Mouse (Mus musculus) small intestine, adult 2 months (tissue): Measurements from ENCODE around the gene Olfr104-ps. TPM values are rescaled to one million over a fixed set of nuclear protein-coding genes. Genes with fewer than 3 reads are reported as not detected.

Experiments
- H3K27ac ChIP-seq: fragments of 200-500 bp; 2 replicates; pipeline ENCODE4 v1.5.1; 2012; ENCODE audit warnings: low read depth, low read length, control low read depth, inconsistent platforms; ENCODE audit not compliant: insufficient read depth
- H3K27me3 ChIP-seq: fragments of 200-500 bp; 2 replicates; pipeline ENCODE4 v1.6.1; 2012; ENCODE audit warnings: mild to moderate bottlenecking, moderate library complexity, low read length, inconsistent platforms; ENCODE audit not compliant: control insufficient read depth, insufficient read depth
- H3K36me3 ChIP-seq: fragments of 200-500 bp; 2 replicates; pipeline ENCODE4 v1.6.1; 2012; ENCODE audit warnings: mild to moderate bottlenecking, low read length, control low read depth, inconsistent platforms; ENCODE audit not compliant: control insufficient read depth, insufficient read depth
- H3K4me1 ChIP-seq: fragments of 200-500 bp; 2 replicates; pipeline ENCODE4 v1.6.1; 2012; ENCODE audit warnings: low read length, inconsistent platforms, mixed read lengths; ENCODE audit not compliant: control insufficient read depth, insufficient read depth, insufficient read length
- H3K4me3 ChIP-seq: fragments of 200-500 bp; 2 replicates; pipeline ENCODE4 v1.5.1; 2012; ENCODE audit warnings: low read depth, mild to moderate bottlenecking, control low read depth, inconsistent platforms, low read length, moderate library complexity
- CTCF ChIP-seq: fragments of 200-500 bp; IDR thresholded peaks from 2 replicates; pipeline ENCODE4 v1.5.1; 2012; ENCODE audit warnings: low read depth, mild to moderate bottlenecking, control low read depth, inconsistent platforms, low read length, moderate library complexity, mixed read lengths; ENCODE audit not compliant: insufficient replicate concordance, insufficient read length; ENCODE audit errors: extremely low read depth
- POLR2A ChIP-seq: fragments of 200-500 bp; IDR thresholded peaks from 2 replicates; pipeline ENCODE4 v1.6.1; 2012; ENCODE audit warnings: low read depth, mild to moderate bottlenecking, control low read depth, inconsistent platforms, low read length, moderate library complexity
- polyA plus RNA-seq: library from polyadenylated mRNA; depleted of rRNA; stranded (reverse); fragments of >200 nt; gene quantifications from 2 replicates; pipeline ENCODE4 v1.2.3, GENCODE M21; 2012; rRNA removed

The Olfr104-ps gene
- polyA plus RNA-seq, 1 experiment = not detected

DNA sequence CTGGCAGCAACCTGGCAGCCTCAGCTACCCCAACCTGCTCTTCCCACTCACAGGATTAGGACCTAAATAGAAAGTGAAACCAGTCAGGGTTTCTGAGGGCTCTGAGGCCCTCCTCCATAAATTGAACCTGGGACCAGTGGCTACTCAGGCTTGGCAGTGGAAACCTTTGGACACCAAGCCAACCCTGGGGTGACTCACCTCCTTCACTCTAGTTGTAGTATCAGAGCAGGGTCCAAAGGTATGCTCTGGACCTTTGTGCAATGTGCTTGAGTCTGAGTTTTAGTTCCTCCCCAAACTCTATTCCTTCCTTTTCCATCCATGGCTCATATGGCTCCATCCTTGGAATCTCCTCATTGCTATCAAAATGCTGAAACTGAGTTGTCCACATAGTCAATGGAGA, 54.0 kb downstream of the Olfr104-ps start:
- H3K27me3 ChIP-seq = no peaks in the 10 kb centered on the region
- no peaks in the 10 kb centered on the region for H3K4me1 ChIP-seq
- no peak overlapping the region for H3K27ac ChIP-seq
- no peak for TF ChIP-seq POLR2A
- no peak for TF ChIP-seq CTCF
- no peak overlapping the region for H3K4me3 ChIP-seq
- no peaks in the 10 kb centered on the region for H3K36me3 ChIP-seq

Other genes starting within 250 kb of the Olfr104-ps start
- gene Olfr92, start 239.5 kb upstream of the Olfr104-ps start, polyA plus RNA-seq = not detected in 2 replicates
- gene Olfr93, start 198.1 kb upstream of the Olfr104-ps start, polyA plus RNA-seq = not detected in 2 replicates
- gene Ubd, start 165.7 kb upstream of the Olfr104-ps start, polyA plus RNA-seq = 0.79 TPM in 1 of 2 replicates, not detected in the other
- not detected in 2 replicates for gene Olfr94, start 158.6 kb upstream of the Olfr104-ps start, polyA plus RNA-seq
- not detected in 2 replicates for gene Olfr95, start 146.5 kb upstream of the Olfr104-ps start, polyA plus RNA-seq
- gene Olfr96, start 139.4 kb upstream of the Olfr104-ps start, polyA plus RNA-seq = not detected in 2 replicates
- not detected in 2 replicates for gene Olfr97, start 122.3 kb upstream of the Olfr104-ps start, polyA plus RNA-seq
- gene Olfr98, start 95.8 kb upstream of the Olfr104-ps start, polyA plus RNA-seq = not detected in 2 replicates
- gene H2-M3, start 89.4 kb upstream of the Olfr104-ps start, polyA plus RNA-seq = 3.1 and 4.0 TPM in 2 replicates
- gene Olfr99, start 76.1 kb upstream of the Olfr104-ps start, polyA plus RNA-seq = not detected in 2 replicates
- gene Olfr101, start 55.3 kb upstream of the Olfr104-ps start, polyA plus RNA-seq = not detected in 2 replicates
- not detected in 2 replicates for gene Olfr102, start 42.5 kb upstream of the Olfr104-ps start, polyA plus RNA-seq
- gene Olfr103, start 19.9 kb upstream of the Olfr104-ps start, polyA plus RNA-seq = not detected in 2 replicates
- not detected in 2 replicates for gene Olfr105-ps, start 19.5 kb downstream of the Olfr104-ps start, polyA plus RNA-seq
- gene Olfr106-ps, start 30.8 kb downstream of the Olfr104-ps start, polyA plus RNA-seq = not detected in 2 replicates
- not detected in 2 replicates for gene Olfr107, start 39.6 kb downstream of the Olfr104-ps start, polyA plus RNA-seq
- not detected in 2 replicates for gene Olfr108, start 85.9 kb downstream of the Olfr104-ps start, polyA plus RNA-seq
- not detected in 2 replicates for gene Olfr109, start 99.3 kb downstream of the Olfr104-ps start, polyA plus RNA-seq
- gene H2-M2, start 124.0 kb downstream of the Olfr104-ps start, polyA plus RNA-seq = 0.80 and 0.93 TPM in 2 replicates
- gene Olfr110, start 132.9 kb downstream of the Olfr104-ps start, polyA plus RNA-seq = not detected in 2 replicates
- gene Olfr111, start 148.4 kb downstream of the Olfr104-ps start, polyA plus RNA-seq = not detected in 2 replicates
- gene Olfr112, start 209.9 kb downstream of the Olfr104-ps start, polyA plus RNA-seq = not detected in 2 replicates
- gene Olfr113, start 218.1 kb downstream of the Olfr104-ps start, polyA plus RNA-seq = not detected in 2 replicates
- not detected in 2 replicates for gene Olfr114, start 233.2 kb downstream of the Olfr104-ps start, polyA plus RNA-seq